Mouse (Mus musculus) midbrain, embryonic 16.5 days (tissue): ENCODE data around the gene Marveld1. TPM values are rescaled to one million over a fixed set of nuclear protein-coding genes. Genes with fewer than 3 reads are reported as not detected.

Source experiments
- ATAC-seq: fragments of 200-750 bp; cut with Nextera tagmentation; 2 replicates; pipeline ENCODE4 v1.8.0; 2017; ENCODE audit warnings: moderate TSS enrichment
- H3K27ac ChIP-seq: fragments of 300-500 bp; sonication (generic); 2 replicates; pipeline ENCODE4 v1.5.1; 2014; ENCODE audit warnings: mild to moderate bottlenecking, low read length, mixed read lengths
- H3K27me3 ChIP-seq: fragments of 300-500 bp; sonication (generic); 2 replicates; pipeline ENCODE4 v1.6.1; 2014; ENCODE audit warnings: low read depth, low read length, mixed read lengths; ENCODE audit not compliant: control insufficient read depth, insufficient read depth
- H3K36me3 ChIP-seq: fragments of 300-500 bp; sonication (generic); 2 replicates; pipeline ENCODE4 v1.6.1; 2014; ENCODE audit warnings: mild to moderate bottlenecking, low read length, moderate library complexity, mixed read lengths; ENCODE audit not compliant: control insufficient read depth, insufficient read depth
- H3K4me1 ChIP-seq: fragments of 300-500 bp; sonication (generic); 2 replicates; pipeline ENCODE4 v1.6.1; 2014; ENCODE audit warnings: mild to moderate bottlenecking, low read length, mixed read lengths; ENCODE audit not compliant: control insufficient read depth, insufficient read depth
- H3K4me2 ChIP-seq: fragments of 300-500 bp; sonication (generic); 2 replicates; pipeline ENCODE4 v1.6.1; 2014; ENCODE audit warnings: mild to moderate bottlenecking, low read length, mixed read lengths
- H3K4me3 ChIP-seq: fragments of 300-500 bp; sonication (generic); 2 replicates; pipeline ENCODE4 v1.5.1; 2014; ENCODE audit warnings: low read depth, mild to moderate bottlenecking, low read length, moderate library complexity, mixed read lengths
- H3K9ac ChIP-seq: fragments of 300-500 bp; sonication (generic); 2 replicates; pipeline ENCODE4 v1.6.1; 2014; ENCODE audit warnings: low read depth, low read length, mixed read lengths
- H3K9me3 ChIP-seq: fragments of 300-500 bp; sonication (generic); replicated peaks from 2 replicates; pipeline ENCODE4 v1.6.1; 2014; ENCODE audit warnings: mild to moderate bottlenecking, low read length, mixed read lengths; ENCODE audit not compliant: control insufficient read depth, poor library complexity, severe bottlenecking
- WGBS: fragments of 180-500 bp; shearing (Covaris S2); extraction: QIAGEN DNeasy Blood & Tissue Kit; methylation state at CpG from one replicate; pipeline ENCODE4 v1.1.7; 2014; 5-methylcytosine and 5-hydroxymethylcytosine counted together
- polyA plus RNA-seq: library from polyadenylated mRNA; unstranded; fragments of >200 nt; fragmentation: Nextera tagmentation; extraction: Ambion mirVana; gene quantifications from 2 replicates; pipeline ENCODE4 v1.2.1, GENCODE M21; 2015

Gene Marveld1
- polyA plus RNA-seq, 1 experiment from 2014 or later: 1.8 TPM

DNA sequence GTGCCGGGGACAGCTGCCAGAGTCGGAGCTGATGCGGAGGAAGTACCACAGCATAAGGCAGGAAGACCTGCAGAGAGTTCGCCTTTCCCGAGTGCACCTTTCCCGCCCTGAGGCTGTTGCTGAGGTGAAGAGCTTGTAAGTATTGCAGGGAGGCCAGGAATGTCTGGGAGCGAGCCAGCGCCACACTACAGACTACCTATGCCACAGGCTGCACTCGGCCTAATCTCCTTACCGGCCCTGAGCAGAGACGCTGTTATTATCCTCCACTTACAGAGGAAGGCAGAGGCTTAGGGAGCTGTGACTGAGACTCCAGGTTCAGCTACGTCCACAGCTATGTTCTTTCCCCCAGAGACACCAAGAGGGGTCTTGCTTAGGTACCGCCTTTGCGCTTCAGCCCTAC is 32.2 kb downstream of the Marveld1 start:
- H3K9me3 ChIP-seq: no peaks in the 10 kb centered on the region
- peaks cover 9% of the 10 kb centered on the region; the same call in 1 of the 2 replicates for H3K36me3 ChIP-seq
- 91% methylated on average over 14 of the region's 14 CpGs for WGBS
- H3K9ac ChIP-seq: no peak overlapping the region
- no peak overlapping the region for H3K4me2 ChIP-seq
- H3K4me3 ChIP-seq: no peak overlapping the region
- no peaks in the 10 kb centered on the region for H3K4me1 ChIP-seq
- no peak for ATAC-seq
- H3K27me3 ChIP-seq: no peaks in the 10 kb centered on the region
- H3K27ac ChIP-seq: no peak overlapping the region

DNA sequence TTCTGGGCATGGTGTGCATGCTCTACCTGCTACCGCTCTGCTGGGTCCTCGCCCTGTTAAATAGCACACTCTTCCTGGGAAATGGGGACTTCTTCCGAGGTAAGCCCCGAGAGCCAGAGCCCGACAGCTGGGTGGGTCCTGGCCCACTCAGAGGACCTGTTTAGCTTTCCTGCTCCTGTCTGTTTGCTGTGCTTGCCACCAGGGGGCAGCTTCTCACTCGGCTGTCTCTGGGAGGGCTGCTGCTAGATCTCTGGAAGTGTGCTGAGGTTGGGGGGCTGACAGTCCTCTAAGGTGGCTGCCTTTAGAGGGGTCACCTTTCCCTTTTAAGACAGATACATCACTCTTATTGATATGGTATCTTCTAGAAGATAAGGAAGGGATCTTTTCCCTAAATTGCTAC is 35.5 kb downstream of the Marveld1 start:
- Histone ChIP-seq H3K9ac (no peak overlapping the region), H3K4me1 (no peaks in the 10 kb centered on the region), H3K4me3 (no peak overlapping the region), H3K4me2 (no peak overlapping the region), H3K27ac (no peak overlapping the region), H3K9me3 (no peaks in the 10 kb centered on the region), H3K27me3 (no peaks in the 10 kb centered on the region), H3K36me3 (peaks cover 19% of the 10 kb centered on the region; the same call in 1 of the 2 replicates)
- WGBS: 69% methylated on average over 6 of the region's 6 CpGs
- no peak for ATAC-seq

DNA sequence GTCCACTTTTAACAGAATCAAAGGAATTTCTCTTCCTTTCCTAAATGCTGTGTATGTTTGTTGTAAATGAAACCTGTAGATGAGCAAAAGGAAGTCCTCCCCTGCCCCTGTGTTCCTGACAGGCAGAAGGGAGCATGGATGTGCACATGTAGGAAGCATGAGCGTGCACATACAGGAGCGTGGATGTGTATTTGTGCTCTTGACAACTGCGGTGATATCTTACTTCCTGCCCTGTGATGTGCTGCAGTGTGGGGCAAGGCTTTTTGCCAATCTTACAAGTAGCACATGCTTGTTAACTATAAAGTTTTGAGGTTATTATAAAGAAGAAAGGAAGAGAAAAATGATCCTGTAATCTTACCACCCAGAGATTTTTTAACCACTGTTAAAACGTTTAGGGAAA is 42.5 kb downstream of the Marveld1 start:
- no peak overlapping the region for H3K27ac ChIP-seq
- no peaks in the 10 kb centered on the region for H3K9me3 ChIP-seq
- no peaks in the 10 kb centered on the region for H3K4me1 ChIP-seq
- no peak overlapping the region for H3K9ac ChIP-seq
- no peak overlapping the region for H3K4me3 ChIP-seq
- no peak overlapping the region for H3K4me2 ChIP-seq
- H3K36me3 ChIP-seq: peaks cover 21% of the 10 kb centered on the region
- no peaks in the 10 kb centered on the region for H3K27me3 ChIP-seq
- ATAC-seq: no peak
- 95% methylated on average over 4 of the region's 4 CpGs for WGBS

DNA sequence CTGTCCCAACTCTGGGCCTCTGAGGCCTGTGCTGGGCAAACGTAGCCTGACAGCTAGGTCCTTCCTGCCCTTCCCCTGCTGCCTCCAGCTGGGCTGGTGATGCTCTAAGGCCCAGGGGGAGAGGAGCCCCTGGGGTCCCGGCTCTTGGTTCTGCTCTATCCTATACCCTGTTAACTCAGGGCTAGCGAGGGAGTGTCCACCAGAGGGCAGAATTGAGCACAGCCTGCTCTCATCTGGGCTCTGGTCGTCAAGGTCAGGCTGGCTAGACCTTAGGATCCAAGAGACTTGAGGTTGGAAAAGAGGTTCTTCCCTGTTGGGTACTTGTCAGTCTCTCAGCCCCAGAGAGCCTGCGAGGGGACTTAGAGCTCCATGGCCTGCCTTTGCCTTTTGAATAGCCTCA is 43.3 kb downstream of the Marveld1 start:
- Histone ChIP-seq H3K27me3 (no peaks in the 10 kb centered on the region), H3K36me3 (peaks cover 15% of the 10 kb centered on the region), H3K4me1 (no peaks in the 10 kb centered on the region), H3K9ac (no peak overlapping the region), H3K27ac (no peak overlapping the region), H3K9me3 (no peaks in the 10 kb centered on the region), H3K4me2 (no peak overlapping the region), H3K4me3 (no peak overlapping the region)
- peak; percentile 40; the same call in 1 of the 2 replicates for ATAC-seq
- WGBS: 20% methylated on average over 5 of the region's 5 CpGs

DNA sequence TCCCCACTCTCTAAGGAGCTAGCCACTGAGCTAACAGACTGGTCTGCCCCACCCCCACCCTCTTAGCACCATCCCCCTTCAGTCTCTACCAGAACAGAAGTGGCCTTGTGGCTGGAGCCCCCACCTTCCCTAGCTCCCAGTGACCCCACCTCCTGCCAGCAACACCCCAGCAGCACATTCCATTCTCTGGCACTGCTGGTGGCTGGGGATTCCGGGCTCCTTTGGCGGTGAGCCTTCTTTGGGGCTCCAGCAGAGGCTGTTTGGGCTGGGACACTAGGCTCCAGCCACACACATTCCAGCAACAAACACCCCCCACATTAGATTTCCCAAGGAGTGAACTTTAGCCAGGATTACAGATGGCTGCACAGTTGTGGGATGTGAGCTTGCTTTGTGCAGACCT is 46.1 kb downstream of the Marveld1 start:
- ATAC-seq: no peak; the same call in 1 of the 2 replicates
- WGBS: 58% methylated on average over 2 of the region's 2 CpGs
- no peaks in the 10 kb centered on the region; the same call in 1 of the 2 replicates for H3K27me3 ChIP-seq
- peaks cover 4% of the 10 kb centered on the region for H3K36me3 ChIP-seq
- no peaks in the 10 kb centered on the region for H3K9me3 ChIP-seq
- H3K4me1 ChIP-seq: no peaks in the 10 kb centered on the region
- no peak overlapping the region for H3K27ac ChIP-seq
- H3K9ac ChIP-seq: no peak overlapping the region
- H3K4me3 ChIP-seq: no peak overlapping the region
- no peak overlapping the region for H3K4me2 ChIP-seq

DNA sequence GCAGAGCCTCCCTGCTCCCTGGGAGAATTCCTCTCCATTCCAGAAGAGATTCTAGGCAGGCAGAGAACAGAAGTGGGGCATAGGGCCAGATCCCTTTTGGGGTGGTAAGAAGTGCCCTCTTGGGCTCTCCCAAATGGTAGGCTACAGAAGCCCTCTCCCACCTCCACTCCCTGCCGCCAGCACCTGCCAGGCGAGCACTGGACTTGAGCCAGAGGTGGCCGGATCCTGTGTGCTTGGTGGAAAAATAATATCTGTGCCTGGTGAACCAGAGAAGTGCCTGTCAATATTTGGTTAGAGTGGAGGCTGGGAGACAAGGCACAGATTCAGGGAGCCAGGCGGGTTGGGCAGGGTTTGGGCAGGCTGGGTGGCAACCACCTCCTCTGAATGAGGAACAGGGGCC is 49.2 kb downstream of the Marveld1 start:
- 76% methylated on average over 4 of the region's 4 CpGs for WGBS
- ATAC-seq: no peak

DNA sequence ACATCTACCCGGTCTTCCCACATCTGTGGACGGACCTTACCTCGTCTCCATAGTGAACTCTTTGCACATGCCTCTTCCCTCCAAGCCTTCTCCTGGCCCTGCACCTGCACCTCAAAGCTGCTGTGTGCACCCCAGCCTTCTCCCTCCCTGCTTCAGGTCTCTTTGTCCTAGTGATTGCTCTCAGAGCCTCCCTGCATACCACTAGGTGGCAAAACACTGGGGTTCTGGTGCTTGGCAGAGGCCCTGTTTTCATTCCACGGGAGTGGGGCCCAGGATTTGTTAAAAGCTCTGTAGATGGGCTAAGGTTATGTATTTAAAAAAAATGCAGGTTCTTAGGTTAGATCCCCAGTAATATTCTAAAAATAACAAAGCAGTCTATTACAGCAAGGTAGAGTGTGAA is 49.9 kb downstream of the Marveld1 start:
- 73% methylated on average over 4 of the region's 4 CpGs for WGBS
- no peaks in the 10 kb centered on the region for H3K9me3 ChIP-seq

More for the DNA sequence above, 49.2 kb downstream of the Marveld1 start:
- Histone ChIP-seq H3K9me3 (no peaks in the 10 kb centered on the region), H3K36me3 (no peaks in the 10 kb centered on the region), H3K9ac (no peak overlapping the region), H3K4me1 (no peaks in the 10 kb centered on the region; the same call in 1 of the 2 replicates), H3K27ac (no peak overlapping the region), H3K27me3 (peaks cover 27% of the 10 kb centered on the region), H3K4me2 (no peak overlapping the region), H3K4me3 (no peak overlapping the region)

DNA sequence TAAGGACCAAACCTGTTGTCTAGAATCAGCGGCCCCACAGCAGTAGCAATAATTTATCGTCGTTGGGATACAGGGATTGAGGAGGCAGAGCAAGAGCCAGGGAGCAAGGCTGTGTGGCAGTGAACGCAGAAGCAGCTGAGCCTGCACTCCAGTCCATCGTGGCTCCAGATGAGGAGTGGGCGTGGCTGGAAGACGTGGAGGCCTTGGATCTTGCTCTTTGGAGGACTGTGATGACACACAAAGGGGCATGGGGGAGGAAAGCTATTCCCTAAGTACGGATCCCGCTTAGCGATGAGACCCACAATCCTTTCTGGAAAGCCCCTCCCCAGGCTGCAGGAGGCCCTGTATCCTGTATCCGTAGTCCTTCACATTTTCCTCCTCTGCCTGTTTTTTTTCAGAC is 50.8 kb downstream of the Marveld1 start:
- no peaks in the 10 kb centered on the region for H3K36me3 ChIP-seq
- H3K27me3 ChIP-seq: peaks cover 40% of the 10 kb centered on the region
- peaks cover 7% of the 10 kb centered on the region; the same call in 1 of the 2 replicates for H3K4me1 ChIP-seq
- no peak overlapping the region for H3K9ac ChIP-seq
- no peaks in the 10 kb centered on the region for H3K9me3 ChIP-seq
- no peak for ATAC-seq
- H3K27ac ChIP-seq: no peak overlapping the region
- WGBS: 40% methylated on average over 11 of the region's 11 CpGs
- no peak overlapping the region for H3K4me2 ChIP-seq
- no peak overlapping the region for H3K4me3 ChIP-seq

More for the DNA sequence above, 49.9 kb downstream of the Marveld1 start:
- peaks cover 34% of the 10 kb centered on the region for H3K27me3 ChIP-seq
- H3K4me2 ChIP-seq: no peak overlapping the region
- no peak overlapping the region for H3K4me3 ChIP-seq
- ATAC-seq: no peak
- H3K27ac ChIP-seq: no peak overlapping the region
- no peaks in the 10 kb centered on the region for H3K36me3 ChIP-seq
- H3K4me1 ChIP-seq: peaks cover 5% of the 10 kb centered on the region; the same call in 1 of the 2 replicates
- no peak overlapping the region for H3K9ac ChIP-seq
